9 mouse cellular contexts compared by ENCODE assay signal in the genomic region with DNA sequence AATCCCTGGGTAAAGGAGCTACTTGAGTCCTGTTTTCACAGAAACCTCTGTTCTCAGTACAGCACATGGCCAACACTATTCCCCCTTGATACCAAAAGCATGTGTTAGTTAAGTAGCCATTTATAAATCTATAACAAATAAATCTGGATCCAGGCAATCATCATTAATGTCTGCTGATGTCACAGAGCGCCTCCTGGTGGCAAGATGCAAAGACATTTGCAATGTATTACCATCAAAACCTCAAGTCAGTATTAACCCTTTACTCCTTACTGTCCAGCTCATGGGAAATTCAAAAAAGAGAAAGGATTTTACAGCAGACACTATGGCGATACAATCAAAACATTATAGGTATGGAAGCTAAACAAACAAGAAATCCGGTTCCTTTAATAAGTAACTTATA.
A peak's percentile ranks its signal among the peaks of the same experiment; 100 is the strongest.
DNase-seq lines count a peak whose midpoint lies in the region; ATAC-seq and TF ChIP-seq lines count a peak whose summit lies in the region.
"Had no signal": no experiment of that assay in that cellular context is flagged by ENCODE, and none has a peak within 500 bp of the region (broad histone marks: within the 10 kb centered on the region; RNA-seq: fewer than 3 reads in every experiment).

No protein-coding gene starts in this region.

- H3K36me3 ChIP-seq in forebrain, postnatal 0 days (ENCODE audit: insufficient read depth) = no peaks in the 10 kb centered on the region
- H3K36me3 ChIP-seq in forebrain, embryonic 13.5 days (ENCODE audit: poor library complexity, severe bottlenecking) = no peaks in the 10 kb centered on the region
- H3K36me3 ChIP-seq in hindbrain, embryonic 16.5 days (ENCODE audit: control insufficient read depth, insufficient read depth, low read length) = no peaks in the 10 kb centered on the region
- H3K36me3 ChIP-seq: neural tube, embryonic 13.5 days had no signal

- no peaks in the 10 kb centered on the region for H3K27me3 ChIP-seq in forebrain, postnatal 0 days (ENCODE audit: insufficient read depth, low read length)
- H3K27me3 ChIP-seq in forebrain, embryonic 13.5 days = no peaks in the 10 kb centered on the region
- H3K27me3 ChIP-seq in hindbrain, embryonic 16.5 days (replicated peaks; ENCODE audit: control insufficient read depth, insufficient read depth, low read length) = no peaks in the 10 kb centered on the region
- H3K27me3 ChIP-seq: neural tube, embryonic 13.5 days had no signal

- no peak overlapping the region for H3K4me2 ChIP-seq in forebrain, postnatal 0 days (ENCODE audit: low read depth)
- no peak overlapping the region for H3K4me2 ChIP-seq in forebrain, embryonic 13.5 days
- no peak overlapping the region for H3K4me2 ChIP-seq in hindbrain, embryonic 16.5 days (ENCODE audit: low read length)
- H3K4me2 ChIP-seq: neural tube, embryonic 13.5 days had no signal

- peak; percentile 42 for TF ChIP-seq CTCF in forebrain, postnatal 0 days (IDR thresholded peaks at IDR 0.05; ENCODE audit: low read depth)

- H3K4me3 ChIP-seq in forebrain, postnatal 0 days (ENCODE audit: low read depth, low read length) = no peak overlapping the region
- no peak overlapping the region for H3K4me3 ChIP-seq in forebrain, embryonic 13.5 days
- H3K4me3 ChIP-seq in hindbrain, embryonic 16.5 days (ENCODE audit: low read length) = no peak overlapping the region
- H3K4me3 ChIP-seq: neural tube, embryonic 13.5 days had no signal

- H3K4me1 ChIP-seq in forebrain, postnatal 0 days (ENCODE audit: insufficient read depth) = no peaks in the 10 kb centered on the region
- H3K4me1 ChIP-seq in forebrain, embryonic 13.5 days = no peaks in the 10 kb centered on the region
- H3K4me1 ChIP-seq in hindbrain, embryonic 16.5 days (ENCODE audit: control insufficient read depth, insufficient read depth, low read depth, low read length) = no peaks in the 10 kb centered on the region
- H3K4me1 ChIP-seq: neural tube, embryonic 13.5 days had no signal

- no peaks in the 10 kb centered on the region for H3K9me3 ChIP-seq in forebrain, postnatal 0 days (ENCODE audit: low read length)
- no peaks in the 10 kb centered on the region for H3K9me3 ChIP-seq in forebrain, embryonic 13.5 days (replicated peaks)
- no peaks in the 10 kb centered on the region for H3K9me3 ChIP-seq in hindbrain, embryonic 16.5 days (ENCODE audit: control insufficient read depth, low read length)
- H3K9me3 ChIP-seq: neural tube, embryonic 13.5 days had no signal

- no peak overlapping the region for H3K27ac ChIP-seq in forebrain, postnatal 0 days (ENCODE audit: low read depth, low read length)
- no peak overlapping the region for H3K27ac ChIP-seq in forebrain, embryonic 13.5 days
- no peak overlapping the region for H3K27ac ChIP-seq in hindbrain, embryonic 16.5 days (ENCODE audit: low read depth, low read length)
- H3K27ac ChIP-seq: neural tube, embryonic 13.5 days had no signal

- no peak overlapping the region for H3K9ac ChIP-seq in forebrain, postnatal 0 days
- no peak overlapping the region for H3K9ac ChIP-seq in forebrain, embryonic 13.5 days
- no peak overlapping the region for H3K9ac ChIP-seq in hindbrain, embryonic 16.5 days (ENCODE audit: low read depth, low read length)
- H3K9ac ChIP-seq: neural tube, embryonic 13.5 days had no signal

- DNase-seq in forebrain, postnatal 0 days = peak; percentile 9
- peak; percentile 18 for DNase-seq in lung, postnatal 14 days
- no peak for DNase-seq in lung, postnatal 4 days
- peak; percentile 79 for DNase-seq in naive thymus-derived CD4-positive, alpha-beta T cell, adult 2 months (ENCODE audit: low read depth)
- DNase-seq in urinary bladder, postnatal 10 days (ENCODE audit: low spot score) = no peak

- 65% methylated on average over 3 of the region's 3 CpGs for WGBS in forebrain, postnatal 0 days
- WGBS in forebrain, embryonic 13.5 days = 68% methylated on average over 3 of the region's 3 CpGs
- 66% methylated on average over 3 of the region's 3 CpGs for WGBS in hindbrain, embryonic 16.5 days

- ATAC-seq in forebrain, postnatal 0 days = no peak
- no peak for ATAC-seq in forebrain, embryonic 13.5 days
- peak; percentile 54 for ATAC-seq in activated CD4-positive, CD25-positive, alpha-beta regulatory T cell, adult 4 months
- ATAC-seq in hindbrain, embryonic 16.5 days = no peak

Comparison
In these comparisons a context has a peak if more than half of its experiments do, and no peak if none do; other contexts are left out.
1. DNase-seq: peak in forebrain, postnatal 0 days (single experiment), lung, postnatal 14 days (single experiment) and naive thymus-derived CD4-positive, alpha-beta T cell, adult 2 months (single experiment); none in lung, postnatal 4 days (0 of 2) and urinary bladder, postnatal 10 days (single experiment).